Mouse (Mus musculus) liver, embryonic 15.5 days (tissue): ENCODE measurements at regions not wholly inside any gene's neighbourhood (a gene's known extent, or its start where the extent isn't known, plus 50 kb on each side); places are given as distances from the start of the nearest gene placed in this dataset.

Experiments used
- ATAC-seq: fragments of 200-750 bp; cut with Nextera tagmentation; 2 replicates; pipeline ENCODE4 v1.8.0; 2017; ENCODE audit warnings: moderate number of reproducible peaks, mild to moderate bottlenecking, moderate library complexity; ENCODE audit not compliant: insufficient read depth
- H3K27ac ChIP-seq: fragments of 300-500 bp; sonication (generic); replicated peaks from 2 replicates; pipeline ENCODE4 v1.5.1; 2015; ENCODE audit warnings: mild to moderate bottlenecking, inconsistent platforms
- H3K27me3 ChIP-seq: fragments of 300-500 bp; sonication (generic); 2 replicates; pipeline ENCODE4 v1.6.1; 2015; ENCODE audit warnings: mild to moderate bottlenecking, inconsistent platforms
- H3K36me3 ChIP-seq: fragments of 300-500 bp; sonication (generic); replicated peaks from 2 replicates; pipeline ENCODE4 v1.6.1; 2015; ENCODE audit warnings: moderate library complexity, mild to moderate bottlenecking, inconsistent platforms
- H3K4me1 ChIP-seq: fragments of 300-500 bp; sonication (generic); replicated peaks from 2 replicates; pipeline ENCODE4 v1.6.1; 2015; ENCODE audit warnings: inconsistent platforms
- H3K4me2 ChIP-seq: fragments of 300-500 bp; sonication (generic); 2 replicates; pipeline ENCODE4 v1.6.1; 2015; ENCODE audit warnings: moderate library complexity, mild to moderate bottlenecking, inconsistent platforms
- H3K4me3 ChIP-seq: fragments of 300-500 bp; sonication (generic); replicated peaks from 2 replicates; pipeline ENCODE4 v1.5.1; 2015; ENCODE audit warnings: mild to moderate bottlenecking, inconsistent platforms
- H3K9ac ChIP-seq: fragments of 300-500 bp; sonication (generic); 2 replicates; pipeline ENCODE4 v1.6.1; 2015; ENCODE audit warnings: moderate library complexity, mild to moderate bottlenecking, inconsistent platforms
- H3K9me3 ChIP-seq: fragments of 300-500 bp; sonication (generic); replicated peaks from 2 replicates; pipeline ENCODE4 v1.6.1; 2016; ENCODE audit warnings: inconsistent platforms
- WGBS: fragments of 180-500 bp; shearing (Covaris S2); methylation state at CpG from one replicate; pipeline ENCODE4 v1.1.7; 2015; ENCODE audit warnings: mixed read lengths; ENCODE audit not compliant: insufficient replicate concordance; 5-methylcytosine and 5-hydroxymethylcytosine counted together

DNA sequence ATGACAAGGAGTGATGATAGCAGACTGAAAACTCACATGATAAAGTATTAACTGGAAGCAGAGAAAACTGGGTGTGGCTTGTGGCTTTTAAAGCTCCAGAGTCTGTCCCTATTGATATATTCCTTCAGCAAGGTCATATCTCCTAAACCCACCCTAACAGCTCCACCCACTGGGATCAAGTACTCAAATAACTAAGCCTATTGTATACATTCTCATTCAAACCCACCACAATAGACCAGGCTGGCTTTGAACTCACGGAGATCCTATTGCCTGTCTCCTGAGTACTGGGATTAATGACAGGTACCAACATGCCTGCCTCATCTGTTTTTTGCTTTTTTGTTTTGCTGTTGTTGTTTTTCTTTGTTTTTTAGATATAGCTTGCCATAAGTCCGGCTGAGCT lies 484.3 kb upstream of the Zfp462 start:
- 59% methylated on average over 2 of the region's 2 CpGs for WGBS
- no peak for ATAC-seq
- H3K36me3 ChIP-seq, result no peaks in the 10 kb centered on the region
- H3K9me3 ChIP-seq, result no peaks in the 10 kb centered on the region
- H3K27ac ChIP-seq, result no peak overlapping the region
- no peak overlapping the region for H3K4me2 ChIP-seq
- H3K4me3 ChIP-seq, result no peak overlapping the region
- H3K27me3 ChIP-seq, result no peaks in the 10 kb centered on the region
- no peak overlapping the region for H3K9ac ChIP-seq
- no peaks in the 10 kb centered on the region for H3K4me1 ChIP-seq

DNA sequence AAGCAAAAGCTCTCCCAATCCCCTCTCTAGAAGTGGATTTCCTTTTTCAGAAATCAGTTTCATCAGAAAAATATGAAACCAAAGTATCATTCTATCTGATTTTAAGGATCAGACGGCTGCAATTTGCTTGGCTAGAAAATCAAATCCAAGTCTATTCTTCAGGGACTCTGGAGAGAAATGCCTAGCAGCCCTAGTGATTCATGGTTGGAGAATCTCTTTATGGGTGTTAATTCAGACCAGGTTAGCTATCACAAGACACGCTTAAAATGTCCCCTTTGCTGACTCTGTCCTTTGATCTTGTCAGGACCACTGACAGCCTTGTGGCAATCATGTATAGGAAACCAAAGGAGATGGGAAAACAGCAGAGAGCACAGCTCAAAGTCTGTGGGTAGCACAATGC lies 475.7 kb upstream of the Zfp462 start:
- H3K4me3 ChIP-seq, result no peak overlapping the region
- WGBS, result 53% methylated on average over 2 of the region's 2 CpGs
- no peak overlapping the region for H3K4me2 ChIP-seq
- H3K9me3 ChIP-seq, result no peaks in the 10 kb centered on the region
- H3K27ac ChIP-seq, result no peak overlapping the region
- H3K36me3 ChIP-seq, result no peaks in the 10 kb centered on the region
- H3K27me3 ChIP-seq, result no peaks in the 10 kb centered on the region
- H3K9ac ChIP-seq, result no peak overlapping the region
- ATAC-seq, result no peak
- H3K4me1 ChIP-seq, result no peaks in the 10 kb centered on the region

DNA sequence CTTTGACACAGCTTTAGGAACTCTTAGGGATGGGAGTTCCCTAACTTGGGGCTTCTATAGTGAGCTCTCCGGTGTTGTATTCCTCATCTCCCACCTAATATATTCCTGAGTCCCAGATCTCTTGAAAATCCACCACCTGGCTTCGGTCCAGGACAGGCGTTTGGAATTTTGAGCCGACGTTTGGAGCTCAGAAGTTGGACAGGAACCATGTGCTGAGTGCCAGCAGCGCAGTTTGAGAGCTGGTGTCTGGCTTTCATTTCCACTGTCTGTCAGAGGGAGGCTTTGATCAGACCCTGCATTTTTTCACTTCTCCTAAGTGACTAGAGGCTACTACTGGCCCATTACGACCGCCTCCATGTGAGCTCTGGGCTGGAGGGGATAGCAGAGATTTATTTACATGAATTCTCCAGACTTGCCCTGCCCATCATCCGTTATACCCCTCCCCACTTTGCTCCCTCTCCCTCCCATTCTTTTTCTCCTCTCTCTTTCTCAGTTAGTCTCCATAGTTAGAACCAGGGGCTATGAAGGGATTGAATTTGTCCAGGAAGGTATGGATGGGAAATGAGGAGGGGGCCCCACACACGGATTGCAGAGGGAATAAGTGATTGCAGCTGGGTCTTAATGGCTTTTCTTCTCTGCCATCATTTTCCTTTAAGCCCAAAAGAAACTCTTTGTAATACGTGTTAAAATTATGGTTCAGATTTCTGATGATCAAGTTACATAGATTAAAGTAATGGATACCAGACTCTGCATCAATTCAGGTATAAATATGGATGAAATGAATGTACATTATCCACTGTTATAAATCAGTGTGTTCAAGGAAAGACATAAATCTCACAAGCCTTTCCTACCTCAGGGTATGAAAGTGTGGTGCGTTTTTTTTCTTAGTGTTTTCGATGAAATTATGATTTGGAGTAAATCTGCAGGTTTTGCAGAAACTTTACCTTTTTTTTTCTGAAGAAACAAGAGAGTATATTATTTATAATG lies 474.5 kb upstream of the Zfp462 start:
- Histone ChIP-seq H3K4me1 (no peaks in the 10 kb centered on the region), H3K9ac (no peak overlapping the region), H3K27me3 (no peaks in the 10 kb centered on the region), H3K9me3 (no peaks in the 10 kb centered on the region), H3K4me2 (no peak overlapping the region), H3K27ac (no peak overlapping the region), H3K4me3 (no peak overlapping the region), H3K36me3 (no peaks in the 10 kb centered on the region)
- no peak for ATAC-seq
- WGBS, result 53% methylated on average over 13 of the region's 13 CpGs

DNA sequence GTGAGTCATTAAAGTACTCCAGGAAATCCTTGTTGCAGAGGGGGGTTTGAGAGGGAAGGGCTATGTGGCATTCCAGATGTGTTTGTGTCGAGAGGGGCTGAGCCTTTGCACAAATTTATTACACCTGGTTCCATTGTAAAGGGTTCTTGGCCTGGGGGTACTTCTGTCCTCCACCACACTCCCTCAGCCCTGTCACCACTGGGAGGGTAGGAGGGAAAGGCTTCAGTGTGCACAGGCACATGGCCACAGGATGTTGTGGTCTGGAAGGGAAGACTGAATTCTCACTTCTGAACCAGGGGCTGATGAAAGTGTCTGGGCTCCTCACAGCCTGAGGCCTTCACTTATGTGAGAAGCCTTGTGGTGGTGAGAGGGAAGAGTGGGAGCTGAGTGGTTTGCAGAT lies 473.8 kb upstream of the Zfp462 start:
- no peak for ATAC-seq
- WGBS, result 35% methylated on average over 1 of the region's 1 CpGs

DNA sequence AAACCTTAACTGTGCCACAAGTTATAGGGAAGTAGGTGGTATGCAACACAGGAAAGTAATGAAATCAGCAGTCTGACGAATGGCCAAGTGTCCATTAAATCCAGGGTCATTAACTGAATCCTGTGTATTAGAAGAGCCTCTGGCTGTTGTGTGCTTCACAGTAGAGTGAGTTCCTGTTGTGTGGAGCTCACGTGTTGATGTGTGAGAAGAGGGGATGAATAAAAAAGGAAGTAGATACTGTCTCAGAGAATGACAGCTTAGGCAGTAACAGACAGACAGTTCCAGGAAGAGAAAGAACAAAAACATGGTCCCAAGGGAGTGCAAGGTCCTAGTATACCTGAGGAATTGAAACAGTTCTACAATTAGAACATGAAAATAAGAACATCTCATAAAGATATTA lies 463.1 kb upstream of the Zfp462 start:
- H3K27ac ChIP-seq, result no peak overlapping the region
- ATAC-seq, result no peak
- no peak overlapping the region for H3K4me2 ChIP-seq
- no peaks in the 10 kb centered on the region for H3K9me3 ChIP-seq
- H3K36me3 ChIP-seq, result no peaks in the 10 kb centered on the region
- 21% methylated on average over 2 of the region's 2 CpGs for WGBS
- H3K9ac ChIP-seq, result no peak overlapping the region
- no peaks in the 10 kb centered on the region for H3K4me1 ChIP-seq
- no peak overlapping the region for H3K4me3 ChIP-seq
- no peaks in the 10 kb centered on the region for H3K27me3 ChIP-seq

More for the DNA sequence above, 473.8 kb upstream of the Zfp462 start:
- no peaks in the 10 kb centered on the region for H3K4me1 ChIP-seq
- no peak overlapping the region for H3K4me3 ChIP-seq
- H3K4me2 ChIP-seq, result no peak overlapping the region
- no peaks in the 10 kb centered on the region for H3K36me3 ChIP-seq
- H3K27ac ChIP-seq, result no peak overlapping the region
- H3K9ac ChIP-seq, result no peak overlapping the region
- H3K9me3 ChIP-seq, result no peaks in the 10 kb centered on the region
- H3K27me3 ChIP-seq, result no peaks in the 10 kb centered on the region

DNA sequence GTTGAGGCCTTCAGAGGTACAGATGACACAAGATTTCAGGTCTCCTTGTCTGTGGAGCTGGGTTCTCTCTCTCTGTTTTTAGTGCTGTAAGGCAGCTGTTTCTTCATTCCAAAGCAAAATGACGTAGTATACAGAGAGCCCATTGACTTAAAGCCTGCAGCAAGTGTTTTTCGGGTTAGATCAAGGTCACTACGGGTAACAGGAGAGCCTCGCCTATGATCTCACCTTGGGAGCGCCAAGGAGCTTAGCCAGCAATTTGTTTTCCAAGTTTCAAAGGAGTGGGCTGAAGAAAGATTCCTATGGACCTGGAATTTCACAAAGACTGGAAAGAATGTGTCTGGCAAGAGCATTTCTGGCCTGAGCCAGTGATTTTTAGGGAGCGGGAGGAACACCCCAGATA lies 451.8 kb upstream of the Zfp462 start:
- no peak overlapping the region for H3K4me3 ChIP-seq
- H3K9ac ChIP-seq, result no peak overlapping the region
- no peak for ATAC-seq
- 76% methylated on average over 6 of the region's 6 CpGs for WGBS
- no peaks in the 10 kb centered on the region for H3K27me3 ChIP-seq
- H3K9me3 ChIP-seq, result no peaks in the 10 kb centered on the region
- H3K36me3 ChIP-seq, result no peaks in the 10 kb centered on the region
- H3K27ac ChIP-seq, result no peak overlapping the region
- H3K4me2 ChIP-seq, result no peak overlapping the region
- no peaks in the 10 kb centered on the region for H3K4me1 ChIP-seq

DNA sequence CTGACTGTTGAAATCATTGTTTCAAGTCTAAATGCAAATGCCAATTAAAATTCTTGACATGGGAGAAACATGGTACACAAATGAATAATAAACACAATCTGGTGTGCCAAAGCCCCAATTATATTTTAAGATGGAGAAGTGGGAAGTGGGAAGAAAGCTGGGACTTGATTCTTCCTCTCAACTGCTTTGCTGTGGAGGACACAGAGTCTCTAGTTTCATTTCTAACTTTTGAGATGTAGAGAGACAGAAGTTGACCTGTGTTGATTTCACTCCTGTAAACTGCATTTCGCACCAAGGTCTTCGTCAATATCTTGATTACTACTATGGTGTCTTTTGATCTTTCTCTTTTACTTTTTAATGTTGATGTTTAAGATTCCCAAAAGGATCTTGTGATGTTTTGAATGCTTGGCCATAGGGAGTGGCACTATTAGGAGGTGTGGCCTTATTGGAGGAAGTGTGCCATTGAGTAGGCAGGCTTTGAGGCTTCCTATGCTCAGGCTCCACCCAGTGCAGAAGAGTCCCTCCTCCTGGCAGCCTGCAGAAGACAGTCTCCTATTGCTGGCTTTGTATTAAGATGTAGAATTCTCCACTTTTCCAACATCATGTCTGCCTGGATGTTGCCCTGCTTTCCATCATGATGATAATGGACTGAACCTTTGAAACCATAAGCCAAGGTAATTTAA lies 447.4 kb upstream of the Zfp462 start:
- Histone ChIP-seq H3K4me2 (no peak overlapping the region), H3K9me3 (no peaks in the 10 kb centered on the region), H3K27ac (no peak overlapping the region), H3K27me3 (no peaks in the 10 kb centered on the region), H3K4me3 (no peak overlapping the region), H3K9ac (no peak overlapping the region), H3K4me1 (no peaks in the 10 kb centered on the region), H3K36me3 (no peaks in the 10 kb centered on the region)
- no peak for ATAC-seq
- WGBS, result 69% methylated on average over 2 of the region's 2 CpGs

DNA sequence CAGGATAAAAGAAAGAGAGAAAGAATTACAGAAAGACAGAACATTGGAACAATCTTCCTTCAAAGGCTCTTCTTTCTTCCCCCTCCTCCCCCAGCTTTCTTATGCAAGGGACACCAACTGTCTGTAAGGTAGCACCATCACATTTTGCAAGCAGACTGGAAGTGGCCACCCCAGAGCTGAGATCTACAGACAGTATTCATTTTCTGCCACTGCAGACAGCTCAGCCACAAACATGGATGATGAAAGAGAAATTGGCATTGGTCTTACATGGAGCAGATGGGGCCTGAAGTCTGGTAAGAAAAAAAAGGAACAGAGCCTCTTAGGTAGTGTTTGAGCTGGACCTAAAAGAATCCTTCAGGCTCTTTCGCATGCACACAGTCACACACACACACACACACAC lies 428.9 kb upstream of the Zfp462 start:
- H3K9me3 ChIP-seq, result no peaks in the 10 kb centered on the region
- no peak overlapping the region for H3K27ac ChIP-seq
- H3K9ac ChIP-seq, result no peak overlapping the region
- ATAC-seq, result no peak
- WGBS, result 60% methylated on average over 1 of the region's 1 CpGs
- H3K4me2 ChIP-seq, result no peak overlapping the region
- no peaks in the 10 kb centered on the region for H3K36me3 ChIP-seq
- no peaks in the 10 kb centered on the region for H3K4me1 ChIP-seq
- no peak overlapping the region for H3K4me3 ChIP-seq
- H3K27me3 ChIP-seq, result no peaks in the 10 kb centered on the region

DNA sequence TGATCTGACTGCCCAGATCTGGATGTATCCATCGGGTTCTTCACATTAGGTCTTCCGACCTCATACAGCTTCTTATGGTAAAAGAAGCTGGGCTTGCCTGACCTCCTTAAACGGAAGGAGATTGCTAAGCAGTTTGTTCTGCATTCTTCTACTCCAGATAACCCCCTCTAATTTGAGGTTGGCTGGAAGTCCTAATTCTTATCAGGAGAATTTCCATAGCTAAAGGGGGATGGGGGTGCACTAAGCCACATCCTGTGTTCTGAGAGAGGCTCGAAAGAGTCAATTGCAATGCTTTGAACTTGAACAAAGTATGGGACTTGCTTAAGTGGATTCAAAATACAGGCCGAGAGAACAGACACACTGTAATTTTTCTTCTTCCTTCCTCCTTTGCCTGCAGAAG lies 421.6 kb upstream of the Zfp462 start:
- Histone ChIP-seq H3K4me2 (no peak overlapping the region), H3K36me3 (no peaks in the 10 kb centered on the region), H3K4me3 (no peak overlapping the region), H3K27me3 (no peaks in the 10 kb centered on the region), H3K4me1 (no peaks in the 10 kb centered on the region), H3K9ac (no peak overlapping the region), H3K27ac (peak overlapping the region; percentile 38; the same call in 1 of the 2 replicates), H3K9me3 (no peaks in the 10 kb centered on the region)
- 10% methylated on average over 5 of the region's 5 CpGs for WGBS
- no peak for ATAC-seq

DNA sequence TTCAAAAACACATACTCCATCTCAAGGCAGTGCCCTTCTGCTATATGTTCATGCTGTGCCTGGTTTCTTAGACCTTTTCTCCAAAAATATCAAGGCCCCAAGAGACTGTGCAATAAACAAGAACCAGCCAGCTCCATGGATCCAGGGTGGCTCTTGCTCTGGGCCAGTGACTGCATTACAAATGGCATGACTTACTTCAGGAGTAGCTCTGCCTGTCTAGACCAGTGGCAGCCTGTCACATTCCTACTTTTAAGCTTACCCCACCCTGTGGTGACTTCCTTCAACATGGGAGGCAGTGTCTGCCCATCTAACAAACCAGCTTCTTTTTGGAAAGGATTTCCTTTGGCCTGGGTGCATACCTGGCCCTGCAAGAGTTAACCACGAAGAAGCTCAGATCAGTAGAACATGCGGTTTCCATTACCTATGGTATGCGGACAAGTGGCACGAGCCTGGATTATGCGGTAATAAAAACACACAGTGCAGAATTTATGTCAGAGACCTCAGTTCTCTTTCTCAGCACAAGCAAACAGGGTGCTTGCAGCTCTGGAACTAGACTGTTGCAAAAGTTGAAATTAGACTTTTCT lies 418.8 kb upstream of the Zfp462 start:
- H3K27ac ChIP-seq, result no peak overlapping the region
- no peak overlapping the region for H3K9ac ChIP-seq
- H3K27me3 ChIP-seq, result no peaks in the 10 kb centered on the region
- ATAC-seq, result no peak
- 69% methylated on average over 5 of the region's 5 CpGs for WGBS
- H3K4me1 ChIP-seq, result no peaks in the 10 kb centered on the region
- no peak overlapping the region for H3K4me3 ChIP-seq
- H3K36me3 ChIP-seq, result no peaks in the 10 kb centered on the region
- no peaks in the 10 kb centered on the region for H3K9me3 ChIP-seq
- no peak overlapping the region for H3K4me2 ChIP-seq

DNA sequence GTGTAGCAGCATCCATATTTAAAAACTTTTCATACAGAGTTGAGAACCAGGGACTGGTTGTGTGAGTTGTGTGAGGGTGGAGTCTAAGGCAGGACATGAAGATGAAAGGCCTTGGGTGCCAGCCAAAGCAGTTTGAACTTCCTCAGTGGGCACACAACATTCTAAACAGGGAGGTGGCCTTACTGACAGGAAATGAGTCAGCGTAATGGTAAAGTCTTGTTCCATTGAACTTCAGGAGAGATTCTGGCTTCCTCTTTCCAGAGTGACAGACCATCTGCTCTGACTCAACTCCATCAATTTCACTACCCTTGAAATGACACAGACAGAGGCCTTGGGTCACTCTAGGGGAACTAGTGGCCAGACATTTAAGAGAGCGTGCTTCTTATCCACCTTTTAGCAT lies 417.2 kb upstream of the Zfp462 start:
- Histone ChIP-seq H3K36me3 (no peaks in the 10 kb centered on the region), H3K27ac (no peak overlapping the region), H3K9ac (no peak overlapping the region), H3K4me1 (no peaks in the 10 kb centered on the region), H3K27me3 (no peaks in the 10 kb centered on the region), H3K9me3 (no peaks in the 10 kb centered on the region), H3K4me3 (no peak overlapping the region), H3K4me2 (no peak overlapping the region)
- ATAC-seq, result peak; percentile 47; the same call in 1 of the 2 replicates
- 30% methylated on average over 2 of the region's 2 CpGs for WGBS
